Mouse (Mus musculus): ENCODE results near the gene Dapk3. TPM values are rescaled to one million over a fixed set of nuclear protein-coding genes. Genes with fewer than 3 reads are reported as not detected.

Dapk3 gene
- polyA plus RNA-seq, 1 experiment from 2014 or later, result 76.7 TPM

- ATAC-seq (ENCODE audit: low FRiP score), result no peak
- no peak overlapping the region for H3K27ac ChIP-seq
- H3K4me2 ChIP-seq (replicated peaks), result no peak overlapping the region
- H3K9ac ChIP-seq, result peak overlapping the region; percentile 24; the same call in 1 of the 2 replicates
- H3K36me3 ChIP-seq (replicated peaks; ENCODE audit: control insufficient read depth, insufficient read depth), result peaks cover 23% of the 10 kb centered on the region
- no peak overlapping the region for H3K4me3 ChIP-seq (replicated peaks; ENCODE audit: low read length)
- no peak for DNase-seq (ENCODE audit: low spot score)
- H3K27me3 ChIP-seq (ENCODE audit: control insufficient read depth, insufficient read depth, low read length), result peaks cover 22% of the 10 kb centered on the region
- H3K9me3 ChIP-seq (ENCODE audit: control insufficient read depth, low read length), result no peaks in the 10 kb centered on the region
- peaks cover 13% of the 10 kb centered on the region for H3K4me1 ChIP-seq (replicated peaks; ENCODE audit: control insufficient read depth, insufficient read depth, low read length)
- 18% methylated on average over 37 of the region's 37 CpGs for WGBS
These were observed 11.4 kb downstream of the Dapk3 start for GRCm38 (mm10) chr10:81193991-81194774.

GRCm38 (mm10) chr10:81195300-81195699, 12.5 kb downstream of the Dapk3 start:
- no peak overlapping the region for H3K27ac ChIP-seq
- no peaks in the 10 kb centered on the region for H3K9me3 ChIP-seq (ENCODE audit: control insufficient read depth, low read length)
- H3K4me2 ChIP-seq (replicated peaks), result no peak overlapping the region
- peaks cover 22% of the 10 kb centered on the region for H3K27me3 ChIP-seq (ENCODE audit: control insufficient read depth, insufficient read depth, low read length)
- ATAC-seq (ENCODE audit: low FRiP score) (no peak), DNase-seq (ENCODE audit: low spot score) (no peak)
- peaks cover 15% of the 10 kb centered on the region for H3K36me3 ChIP-seq (replicated peaks; ENCODE audit: control insufficient read depth, insufficient read depth)
- WGBS, result 66% methylated on average over 4 of the region's 4 CpGs
- peaks cover 13% of the 10 kb centered on the region for H3K4me1 ChIP-seq (replicated peaks; ENCODE audit: control insufficient read depth, insufficient read depth, low read length)
- H3K9ac ChIP-seq, result no peak overlapping the region
- H3K4me3 ChIP-seq (replicated peaks; ENCODE audit: low read length), result no peak overlapping the region

- Histone ChIP-seq H3K4me2 (replicated peaks) (no peak overlapping the region), H3K9me3 (ENCODE audit: control insufficient read depth, low read length) (no peaks in the 10 kb centered on the region), H3K4me1 (replicated peaks; ENCODE audit: control insufficient read depth, insufficient read depth, low read length) (peaks cover 13% of the 10 kb centered on the region), H3K9ac (no peak overlapping the region), H3K4me3 (replicated peaks; ENCODE audit: low read length) (no peak overlapping the region), H3K27ac (no peak overlapping the region), H3K27me3 (ENCODE audit: control insufficient read depth, insufficient read depth, low read length) (peaks cover 22% of the 10 kb centered on the region), H3K36me3 (replicated peaks; ENCODE audit: control insufficient read depth, insufficient read depth) (0 out of 2 replicates have a peak, but pooled peaks cover 2% of the 10 kb centered on the region)
- DNase-seq (ENCODE audit: low spot score), result no peak
- ATAC-seq (ENCODE audit: low FRiP score), result no peak
- WGBS, result 72% methylated on average over 11 of the region's 11 CpGs
These were observed 13.8 kb downstream of the Dapk3 start for GRCm38 (mm10) chr10:81196470-81197065.

- Histone ChIP-seq H3K9ac (no peak overlapping the region), H3K27me3 (ENCODE audit: control insufficient read depth, insufficient read depth, low read length) (peaks cover 22% of the 10 kb centered on the region), H3K9me3 (ENCODE audit: control insufficient read depth, low read length) (no peaks in the 10 kb centered on the region), H3K4me3 (replicated peaks; ENCODE audit: low read length) (no peak overlapping the region), H3K4me2 (replicated peaks) (no peak overlapping the region), H3K27ac (no peak overlapping the region), H3K4me1 (replicated peaks; ENCODE audit: control insufficient read depth, insufficient read depth, low read length) (peaks cover 7% of the 10 kb centered on the region; the same call in 1 of the 2 replicates), H3K36me3 (replicated peaks; ENCODE audit: control insufficient read depth, insufficient read depth) (no peaks in the 10 kb centered on the region)
- ATAC-seq (ENCODE audit: low FRiP score) (no peak), DNase-seq (ENCODE audit: low spot score) (no peak)
- 62% methylated on average over 6 of the region's 6 CpGs for WGBS
These were observed 14.5 kb downstream of the Dapk3 start for GRCm38 (mm10) chr10:81197305-81197704.

GRCm38 (mm10) chr10:81198230-81198629, 15.4 kb downstream of the Dapk3 start:
- Histone ChIP-seq H3K4me3 (replicated peaks; ENCODE audit: low read length) (no peak overlapping the region), H3K9ac (no peak overlapping the region), H3K4me2 (replicated peaks) (no peak overlapping the region), H3K36me3 (replicated peaks; ENCODE audit: control insufficient read depth, insufficient read depth) (no peaks in the 10 kb centered on the region), H3K9me3 (ENCODE audit: control insufficient read depth, low read length) (no peaks in the 10 kb centered on the region), H3K27me3 (ENCODE audit: control insufficient read depth, insufficient read depth, low read length) (peaks cover 22% of the 10 kb centered on the region), H3K27ac (no peak overlapping the region), H3K4me1 (replicated peaks; ENCODE audit: control insufficient read depth, insufficient read depth, low read length) (peaks cover 2% of the 10 kb centered on the region; the same call in 1 of the 2 replicates)
- no peak for ATAC-seq (ENCODE audit: low FRiP score)
- peak; percentile 90 for DNase-seq (ENCODE audit: low spot score)
- 5% methylated on average over 9 of the region's 9 CpGs for WGBS

- Histone ChIP-seq H3K9me3 (ENCODE audit: control insufficient read depth, low read length) (no peaks in the 10 kb centered on the region), H3K9ac (no peak overlapping the region), H3K4me2 (replicated peaks) (no peak overlapping the region), H3K27me3 (ENCODE audit: control insufficient read depth, insufficient read depth, low read length) (peaks cover 22% of the 10 kb centered on the region), H3K4me1 (replicated peaks; ENCODE audit: control insufficient read depth, insufficient read depth, low read length) (no peaks in the 10 kb centered on the region), H3K4me3 (replicated peaks; ENCODE audit: low read length) (no peak overlapping the region), H3K27ac (no peak overlapping the region), H3K36me3 (replicated peaks; ENCODE audit: control insufficient read depth, insufficient read depth) (no peaks in the 10 kb centered on the region)
- DNase-seq (ENCODE audit: low spot score) (no peak), ATAC-seq (ENCODE audit: low FRiP score) (no peak)
- WGBS, result 89% methylated on average over 6 of the region's 6 CpGs
These were observed 16.2 kb downstream of the Dapk3 start for GRCm38 (mm10) chr10:81198990-81199389.

- H3K4me2 ChIP-seq (replicated peaks), result no peak overlapping the region
- no peak overlapping the region for H3K27ac ChIP-seq
- WGBS, result 89% methylated on average over 13 of the region's 13 CpGs
- no peaks in the 10 kb centered on the region for H3K4me1 ChIP-seq (replicated peaks; ENCODE audit: control insufficient read depth, insufficient read depth, low read length)
- no peak overlapping the region for H3K9ac ChIP-seq
- no peak for DNase-seq (ENCODE audit: low spot score)
- H3K27me3 ChIP-seq (ENCODE audit: control insufficient read depth, insufficient read depth, low read length), result peaks cover 15% of the 10 kb centered on the region
- H3K36me3 ChIP-seq (replicated peaks; ENCODE audit: control insufficient read depth, insufficient read depth), result peaks cover 2% of the 10 kb centered on the region; the same call in 1 of the 2 replicates
- ATAC-seq (ENCODE audit: low FRiP score), result no peak
- H3K9me3 ChIP-seq (ENCODE audit: control insufficient read depth, low read length), result no peaks in the 10 kb centered on the region
- H3K4me3 ChIP-seq (replicated peaks; ENCODE audit: low read length), result no peak overlapping the region
These were observed 17.3 kb downstream of the Dapk3 start for GRCm38 (mm10) chr10:81200141-81200540.

GRCm38 (mm10) chr10:81200605-81201287, 17.9 kb downstream of the Dapk3 start:
- no peak for DNase-seq (ENCODE audit: low spot score)
- ATAC-seq (ENCODE audit: low FRiP score), result no peak
- Histone ChIP-seq H3K4me2 (replicated peaks) (no peak overlapping the region), H3K4me3 (replicated peaks; ENCODE audit: low read length) (no peak overlapping the region), H3K27me3 (ENCODE audit: control insufficient read depth, insufficient read depth, low read length) (peaks cover 10% of the 10 kb centered on the region), H3K4me1 (replicated peaks; ENCODE audit: control insufficient read depth, insufficient read depth, low read length) (no peaks in the 10 kb centered on the region), H3K9ac (no peak overlapping the region), H3K9me3 (ENCODE audit: control insufficient read depth, low read length) (no peaks in the 10 kb centered on the region), H3K36me3 (replicated peaks; ENCODE audit: control insufficient read depth, insufficient read depth) (peaks cover 8% of the 10 kb centered on the region), H3K27ac (no peak overlapping the region)
- 75% methylated on average over 20 of the region's 20 CpGs for WGBS

All from hindbrain, embryonic 14.5 days (tissue).